Mouse (Mus musculus) NIH3T3 (cell line): ENCODE measurements around the gene Nckap1.

Experiments used
- DNase-seq: peaks from one replicate; pipeline ENCODE4 v3.0.0-alpha.2; 2012; ENCODE audit warnings: low read depth

Nckap1 gene

GRCm38 (mm10) chr2:80581043-80581711 is at the start of gene Nckap1:
Gene Nckap1, minus strand, starts transcription at chr2:80581380.
- DNase-seq = peak; percentile 94

- DNase-seq = no peak
These were observed 43.3 kb upstream of the Nckap1 start for GRCm38 (mm10) chr2:80624523-80624922.

GRCm38 (mm10) chr2:80621921-80622320 is 40.7 kb upstream of the Nckap1 start:
- DNase-seq = no peak

- no peak for DNase-seq
These were observed 37.8 kb upstream of the Nckap1 start for GRCm38 (mm10) chr2:80618991-80619390.

GRCm38 (mm10) chr2:80616854-80617737 is 35.9 kb upstream of the Nckap1 start, which contains the start of the genes Dusp19 and Nup35:
Gene Dusp19, plus strand, starts transcription at chr2:80617045.
Gene Nup35, plus strand, starts transcription at chr2:80617236.
- peak; percentile 95 for DNase-seq

GRCm38 (mm10) chr2:80612796-80613195 is 31.6 kb upstream of the Nckap1 start:
- peak; percentile 54 for DNase-seq

- DNase-seq = no peak
These were observed 31.1 kb upstream of the Nckap1 start for GRCm38 (mm10) chr2:80612286-80612685.

- no peak for DNase-seq
These were observed 22.7 kb upstream of the Nckap1 start for GRCm38 (mm10) chr2:80603771-80604426.

GRCm38 (mm10) chr2:80602756-80603155 is 21.6 kb upstream of the Nckap1 start:
- DNase-seq = no peak

GRCm38 (mm10) chr2:80600611-80601010 is 19.4 kb upstream of the Nckap1 start:
- no peak for DNase-seq

- no peak for DNase-seq
These were observed 18.7 kb upstream of the Nckap1 start for GRCm38 (mm10) chr2:80599850-80600249.

GRCm38 (mm10) chr2:80596960-80597359 is 15.8 kb upstream of the Nckap1 start:
- peak; percentile 36 for DNase-seq

- DNase-seq = no peak
These were observed 13.2 kb upstream of the Nckap1 start for GRCm38 (mm10) chr2:80594215-80594918.

- no peak for DNase-seq
These were observed 1.2 kb upstream of the Nckap1 start for GRCm38 (mm10) chr2:80582356-80582755.

GRCm38 (mm10) chr2:80580311-80580961 is 744 bp downstream of the Nckap1 start:
- DNase-seq = peak; percentile 59

- DNase-seq = no peak
These were observed 1.8 kb downstream of the Nckap1 start for GRCm38 (mm10) chr2:80579253-80579891.

- DNase-seq = no peak
These were observed 3.9 kb downstream of the Nckap1 start for GRCm38 (mm10) chr2:80577286-80577685.

GRCm38 (mm10) chr2:80570656-80571055 is 10.5 kb downstream of the Nckap1 start:
- no peak for DNase-seq

GRCm38 (mm10) chr2:80567411-80567810 is 13.8 kb downstream of the Nckap1 start:
- no peak for DNase-seq

GRCm38 (mm10) chr2:80562253-80562652 is 18.9 kb downstream of the Nckap1 start:
- DNase-seq = no peak

- DNase-seq = no peak
These were observed 19.7 kb downstream of the Nckap1 start for GRCm38 (mm10) chr2:80561478-80561877.
